Mouse (Mus musculus) testis, adult 2 months (tissue): Measurements from ENCODE around the gene Frmd4a.

Experiments used
- CTCF ChIP-seq: fragments of 200-500 bp; IDR thresholded peaks from 2 replicates; pipeline ENCODE4 v1.5.1; 2012; ENCODE audit warnings: low read depth, mild to moderate bottlenecking, inconsistent platforms, low read length, moderate library complexity; ENCODE audit not compliant: control insufficient read depth, insufficient read depth, insufficient replicate concordance
- POLR2A ChIP-seq: fragments of 200-500 bp; IDR thresholded peaks from 2 replicates; pipeline ENCODE4 v1.6.1; 2012; ENCODE audit warnings: low read depth, mild to moderate bottlenecking, inconsistent platforms, low read length, moderate library complexity; ENCODE audit not compliant: control insufficient read depth

- TF ChIP-seq POLR2A (no peak), CTCF (peak; percentile 19; the same call in 1 of the 2 replicates)
These were observed 235.8 kb downstream of the Frmd4a start for GRCm38 (mm10) chr2:4253348-4253747.
